Mouse (Mus musculus) liver, adult 2 months (tissue): ENCODE data around the gene Orai1. TPM values are rescaled to one million over a fixed set of nuclear protein-coding genes. Genes with fewer than 3 reads are reported as not detected.

ENCODE experiments used
- DNase-seq: peaks from one replicate; pipeline ENCODE4 v3.0.0-alpha.2; 2011; ENCODE audit warnings: low read depth, low spot score; ENCODE audit errors: extremely low read depth
- H3K27ac ChIP-seq: fragments of 200-500 bp; replicated peaks from 2 replicates; pipeline ENCODE4 v1.5.1; 2012; ENCODE audit warnings: low read depth, mild to moderate bottlenecking, control low read depth, inconsistent platforms, low read length; ENCODE audit not compliant: insufficient read depth
- H3K27me3 ChIP-seq: fragments of 200-500 bp; 2 replicates; pipeline ENCODE4 v1.6.1; 2012; ENCODE audit warnings: mild to moderate bottlenecking, moderate library complexity, low read length, inconsistent platforms; ENCODE audit not compliant: control insufficient read depth, insufficient read depth
- H3K36me3 ChIP-seq: fragments of 200-500 bp; 2 replicates; pipeline ENCODE4 v1.6.1; 2012; ENCODE audit warnings: low read length, inconsistent platforms; ENCODE audit not compliant: control insufficient read depth, insufficient read depth
- H3K4me1 ChIP-seq: fragments of 200-500 bp; 2 replicates; pipeline ENCODE4 v1.6.1; 2011; ENCODE audit warnings: low read length; ENCODE audit not compliant: control insufficient read depth, insufficient read depth
- H3K4me3 ChIP-seq: fragments of 200-500 bp; 2 replicates; pipeline ENCODE4 v1.5.1; 2011; ENCODE audit warnings: low read depth, mild to moderate bottlenecking, control low read depth, low read length, moderate library complexity; ENCODE audit not compliant: insufficient read depth
- H3K79me2 ChIP-seq: fragments of 200-500 bp; 2 replicates; pipeline ENCODE4 v1.6.1; 2012; ENCODE audit warnings: inconsistent platforms, mild to moderate bottlenecking, low read length, moderate library complexity; ENCODE audit not compliant: control insufficient read depth, insufficient read depth
- H3K9ac ChIP-seq: fragments of 200-500 bp; 2 replicates; pipeline ENCODE4 v1.6.1; 2012; ENCODE audit warnings: low read depth, mild to moderate bottlenecking, control low read depth, inconsistent platforms, low read length
- CTCF ChIP-seq: fragments of 200-500 bp; IDR thresholded peaks from 2 replicates; pipeline ENCODE4 v1.5.1; 2011; ENCODE audit warnings: low read depth, low read length, control low read depth
- POLR2A ChIP-seq: fragments of 200-500 bp; IDR thresholded peaks from 2 replicates; pipeline ENCODE4 v1.6.1; 2011; ENCODE audit warnings: low read length, control low read depth; ENCODE audit not compliant: insufficient read depth; ENCODE audit errors: extremely low read depth
- WGBS: fragments of 180-500 bp; shearing (Covaris S2); methylation state at CpG from one replicate; pipeline ENCODE4 v1.1.7; 2018; 5-methylcytosine and 5-hydroxymethylcytosine counted together
- polyA plus RNA-seq: library from polyadenylated mRNA; depleted of rRNA; stranded (reverse); fragments of >200 nt; gene quantifications from 2 replicates; pipeline ENCODE4 v1.2.3, GENCODE M21; 2012
- total RNA-seq: library from RNA; depleted of rRNA; stranded (reverse); fragments of >200 nt; gene quantifications from 2 replicates; pipeline ENCODE4 v1.2.3, GENCODE M21; 2014

Orai1 gene
- total and polyA plus RNA-seq, 2 experiments, result 4.2 to 43.1 TPM

- peaks cover 2% of the 10 kb centered on the region; the same call in 1 of the 2 replicates for H3K4me1 ChIP-seq
- WGBS, result 49% methylated on average over 7 of the region's 7 CpGs
- no peaks in the 10 kb centered on the region for H3K36me3 ChIP-seq
- TF ChIP-seq POLR2A (no peak), CTCF (no peak)
- H3K4me3 ChIP-seq, result no peak overlapping the region
- H3K27me3 ChIP-seq, result no peaks in the 10 kb centered on the region
- no peak for DNase-seq
- H3K27ac ChIP-seq, result no peak overlapping the region
- H3K79me2 ChIP-seq, result no peaks in the 10 kb centered on the region
- no peak overlapping the region for H3K9ac ChIP-seq
These were observed 5.9 kb upstream of the Orai1 start for GRCm38 (mm10) chr5:123008877-123009493.

DNA sequence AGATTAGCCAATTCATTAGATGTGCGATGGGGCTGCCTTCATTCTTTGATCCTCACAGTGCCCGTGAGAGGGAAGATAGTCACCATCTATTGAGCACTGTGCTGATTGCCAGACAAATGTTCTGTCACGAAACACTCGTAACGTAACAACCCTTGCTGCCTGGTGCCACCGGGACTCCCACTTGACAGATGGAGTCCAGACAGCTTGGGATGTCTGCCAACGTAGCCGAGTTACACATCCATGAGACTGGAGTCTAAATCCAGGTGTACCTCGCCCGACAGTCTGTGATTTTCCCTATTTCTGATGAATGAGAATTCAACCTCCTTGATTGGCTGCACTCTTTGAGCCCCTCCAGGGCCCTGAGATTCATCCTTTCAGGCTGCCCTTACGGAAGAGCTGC lies 5.0 kb upstream of the Orai1 start:
- H3K27ac ChIP-seq, result no peak overlapping the region
- H3K27me3 ChIP-seq, result no peaks in the 10 kb centered on the region
- H3K4me3 ChIP-seq, result no peak overlapping the region
- no peaks in the 10 kb centered on the region for H3K79me2 ChIP-seq
- H3K36me3 ChIP-seq, result no peaks in the 10 kb centered on the region
- peaks cover 6% of the 10 kb centered on the region; the same call in 1 of the 2 replicates for H3K4me1 ChIP-seq
- no peak for DNase-seq
- no peak for TF ChIP-seq CTCF
- TF ChIP-seq POLR2A, result no peak
- no peak overlapping the region for H3K9ac ChIP-seq
- 70% methylated on average over 11 of the region's 11 CpGs for WGBS

DNA sequence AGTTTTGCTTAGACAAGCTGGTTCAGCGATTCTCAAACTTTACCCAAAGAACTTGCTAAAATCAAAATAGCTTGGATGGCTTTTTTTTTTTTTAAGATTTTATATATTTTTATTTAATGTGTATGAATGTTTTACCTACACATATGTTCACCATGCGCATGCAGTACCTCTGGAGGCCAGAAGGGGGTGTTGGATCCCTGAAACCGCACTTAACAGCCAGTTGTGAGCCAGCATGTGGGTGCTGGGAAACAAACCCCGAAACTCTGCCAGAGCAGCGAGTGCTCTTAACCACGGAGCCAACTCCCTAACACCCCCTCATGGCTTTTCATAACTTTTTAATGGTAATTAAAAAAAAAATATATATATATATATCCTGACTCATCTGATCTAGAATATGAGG lies 4.1 kb upstream of the Orai1 start:
- H3K4me3 ChIP-seq, result no peak overlapping the region
- H3K4me1 ChIP-seq, result peaks cover 8% of the 10 kb centered on the region; the same call in 1 of the 2 replicates
- TF ChIP-seq POLR2A (no peak), CTCF (peak; percentile 52)
- no peak overlapping the region for H3K9ac ChIP-seq
- 93% methylated on average over 6 of the region's 6 CpGs for WGBS
- H3K27ac ChIP-seq, result no peak overlapping the region
- H3K79me2 ChIP-seq, result peaks cover 2% of the 10 kb centered on the region; the same call in 1 of the 2 replicates
- DNase-seq, result no peak
- H3K36me3 ChIP-seq, result no peaks in the 10 kb centered on the region
- no peaks in the 10 kb centered on the region for H3K27me3 ChIP-seq

- H3K27me3 ChIP-seq, result no peaks in the 10 kb centered on the region
- H3K27ac ChIP-seq, result no peak overlapping the region
- no peak overlapping the region for H3K4me3 ChIP-seq
- H3K4me1 ChIP-seq, result peaks cover 13% of the 10 kb centered on the region
- no peak for DNase-seq
- no peak overlapping the region for H3K9ac ChIP-seq
- H3K36me3 ChIP-seq, result no peaks in the 10 kb centered on the region
- no peak for TF ChIP-seq POLR2A
- TF ChIP-seq CTCF, result no peak
- H3K79me2 ChIP-seq, result peaks cover 6% of the 10 kb centered on the region; the same call in 1 of the 2 replicates
- 90% methylated on average over 9 of the region's 9 CpGs for WGBS
These were observed 3.2 kb upstream of the Orai1 start for GRCm38 (mm10) chr5:123011705-123012104.

- TF ChIP-seq CTCF, result peak; percentile 63
- TF ChIP-seq POLR2A, result no peak
- DNase-seq, result peak; percentile 73
- Histone ChIP-seq H3K9ac (no peak overlapping the region), H3K4me3 (no peak overlapping the region), H3K4me1 (peaks cover 30% of the 10 kb centered on the region), H3K27me3 (no peaks in the 10 kb centered on the region), H3K79me2 (peaks cover 22% of the 10 kb centered on the region; the same call in 1 of the 2 replicates), H3K36me3 (no peaks in the 10 kb centered on the region), H3K27ac (no peak overlapping the region)
- 62% methylated on average over 9 of the region's 9 CpGs for WGBS
These were observed 1.1 kb upstream of the Orai1 start for GRCm38 (mm10) chr5:123013599-123014315.

GRCm38 (mm10) chr5:123015915-123016314 lies 1.0 kb downstream of the Orai1 start:
- H3K36me3 ChIP-seq, result no peaks in the 10 kb centered on the region
- H3K9ac ChIP-seq, result peak overlapping the region; percentile 95
- peak overlapping the region; percentile 77 for H3K4me3 ChIP-seq
- DNase-seq, result no peak
- peaks cover 40% of the 10 kb centered on the region for H3K4me1 ChIP-seq
- no peaks in the 10 kb centered on the region for H3K27me3 ChIP-seq
- peak overlapping the region; percentile 79 for H3K27ac ChIP-seq
- H3K79me2 ChIP-seq, result peaks cover 22% of the 10 kb centered on the region; the same call in 1 of the 2 replicates
- TF ChIP-seq POLR2A, result no peak
- TF ChIP-seq CTCF, result no peak
- WGBS, result 28% methylated on average over 8 of the region's 8 CpGs
